Mouse (Mus musculus) forebrain, embryonic 16.5 days (tissue): ENCODE results near the gene Phka2. TPM values are rescaled to one million over a fixed set of nuclear protein-coding genes. Genes with fewer than 3 reads are reported as not detected.
A peak's percentile ranks its signal among the peaks of the same experiment; 100 is the strongest.

Experiments used
- ATAC-seq: fragments of 200-750 bp; cut with Nextera tagmentation; 2 replicates; pipeline ENCODE4 v1.8.0; 2017; ENCODE audit warnings: mild to moderate bottlenecking, moderate library complexity
- H3K27ac ChIP-seq: fragments of 300-500 bp; sonication (generic); 2 replicates; pipeline ENCODE4 v1.5.1; 2014; ENCODE audit warnings: low read length, control low read depth
- H3K27me3 ChIP-seq: fragments of 300-500 bp; sonication (generic); replicated peaks from 2 replicates; pipeline ENCODE4 v1.6.1; 2014; ENCODE audit warnings: low read length; ENCODE audit not compliant: control insufficient read depth, insufficient read depth
- H3K36me3 ChIP-seq: fragments of 300-500 bp; sonication (generic); 2 replicates; pipeline ENCODE4 v1.6.1; 2014; ENCODE audit not compliant: control insufficient read depth, insufficient read depth
- H3K4me1 ChIP-seq: fragments of 300-500 bp; sonication (generic); replicated peaks from 2 replicates; pipeline ENCODE4 v1.6.1; 2014; ENCODE audit warnings: low read length; ENCODE audit not compliant: control insufficient read depth, insufficient read depth
- H3K4me2 ChIP-seq: fragments of 300-500 bp; sonication (generic); 2 replicates; pipeline ENCODE4 v1.6.1; 2014; ENCODE audit warnings: mild to moderate bottlenecking, low read length, control low read depth
- H3K4me3 ChIP-seq: fragments of 300-500 bp; sonication (generic); replicated peaks from 2 replicates; pipeline ENCODE4 v1.5.1; 2014; ENCODE audit warnings: mild to moderate bottlenecking, low read length, control low read depth
- H3K9ac ChIP-seq: fragments of 300-500 bp; sonication (generic); replicated peaks from 2 replicates; pipeline ENCODE4 v1.6.1; 2014; ENCODE audit warnings: low read depth, low read length, control low read depth
- H3K9me3 ChIP-seq: fragments of 300-500 bp; sonication (generic); 2 replicates; pipeline ENCODE4 v1.6.1; 2016; ENCODE audit warnings: low read length; ENCODE audit not compliant: control insufficient read depth
- WGBS: fragments of 180-500 bp; shearing (Covaris S2); extraction: QIAGEN DNeasy Blood & Tissue Kit; methylation state at CpG from one replicate; pipeline ENCODE4 v1.1.7; 2014; 5-methylcytosine and 5-hydroxymethylcytosine counted together
- polyA plus RNA-seq: library from polyadenylated mRNA; unstranded; fragments of >200 nt; fragmentation: Nextera tagmentation; extraction: Ambion mirVana; gene quantifications from 2 replicates; pipeline ENCODE4 v1.2.1, GENCODE M21; 2015

Phka2 gene
- polyA plus RNA-seq, 1 experiment from 2014 or later, result 11.5 TPM

DNA sequence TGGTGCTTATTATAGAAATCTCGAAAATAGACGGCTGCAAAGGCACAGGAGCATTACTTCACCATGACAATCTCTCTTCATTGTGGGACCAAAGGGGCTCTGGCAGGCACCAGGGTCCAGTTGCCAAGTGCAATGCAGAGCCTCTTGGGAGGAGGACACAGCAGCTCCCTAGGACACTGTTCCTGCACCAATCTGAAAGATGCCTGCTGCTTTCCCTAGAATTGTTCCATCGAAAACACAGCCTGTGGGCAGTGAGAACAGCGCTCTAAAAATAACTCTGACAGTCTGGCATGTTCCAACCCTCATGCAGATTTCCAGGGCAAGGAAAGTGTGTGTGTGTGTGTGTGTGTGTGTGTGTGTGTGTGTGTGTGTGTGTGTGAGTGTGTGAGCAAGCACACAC is 86.6 kb downstream of the Phka2 start:
- Histone ChIP-seq H3K27me3 (no peaks in the 10 kb centered on the region), H3K9me3 (no peaks in the 10 kb centered on the region), H3K4me1 (0 out of 2 replicates have a peak, but pooled peaks cover 2% of the 10 kb centered on the region), H3K27ac (peak overlapping the region; percentile 69; the same call in 1 of the 2 replicates), H3K9ac (no peak overlapping the region), H3K4me3 (no peak overlapping the region), H3K36me3 (no peaks in the 10 kb centered on the region), H3K4me2 (no peak overlapping the region)
- peak; percentile 52 for ATAC-seq
- WGBS, result 59% methylated on average over 4 of the region's 4 CpGs

DNA sequence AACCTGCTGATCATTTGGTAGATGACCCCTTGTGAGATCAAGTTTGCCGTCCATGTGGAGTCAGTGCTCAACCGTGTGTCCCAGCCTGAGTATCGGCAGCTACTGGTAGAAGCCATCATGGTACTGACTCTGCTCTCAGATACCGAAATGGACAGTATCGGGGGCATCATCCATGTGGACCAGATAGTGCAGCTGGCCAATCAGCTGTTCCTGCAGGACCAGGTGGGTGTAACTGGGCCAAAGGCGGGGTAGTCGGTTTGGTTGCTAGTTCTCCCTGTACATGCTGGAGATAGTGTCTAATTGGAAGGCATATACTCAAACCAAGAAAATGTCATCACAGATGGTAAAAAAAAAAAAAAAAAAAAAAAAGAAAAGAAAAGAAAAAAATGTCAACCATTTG is 88.2 kb downstream of the Phka2 start:
- H3K4me3 ChIP-seq, result no peak overlapping the region
- no peak overlapping the region for H3K27ac ChIP-seq
- H3K9me3 ChIP-seq, result no peaks in the 10 kb centered on the region
- ATAC-seq, result no peak
- no peak overlapping the region for H3K4me2 ChIP-seq
- H3K9ac ChIP-seq, result no peak overlapping the region
- WGBS, result 91% methylated on average over 7 of the region's 7 CpGs
- H3K4me1 ChIP-seq, result 0 out of 2 replicates have a peak, but pooled peaks cover 2% of the 10 kb centered on the region
- no peaks in the 10 kb centered on the region for H3K27me3 ChIP-seq
- no peaks in the 10 kb centered on the region for H3K36me3 ChIP-seq

DNA sequence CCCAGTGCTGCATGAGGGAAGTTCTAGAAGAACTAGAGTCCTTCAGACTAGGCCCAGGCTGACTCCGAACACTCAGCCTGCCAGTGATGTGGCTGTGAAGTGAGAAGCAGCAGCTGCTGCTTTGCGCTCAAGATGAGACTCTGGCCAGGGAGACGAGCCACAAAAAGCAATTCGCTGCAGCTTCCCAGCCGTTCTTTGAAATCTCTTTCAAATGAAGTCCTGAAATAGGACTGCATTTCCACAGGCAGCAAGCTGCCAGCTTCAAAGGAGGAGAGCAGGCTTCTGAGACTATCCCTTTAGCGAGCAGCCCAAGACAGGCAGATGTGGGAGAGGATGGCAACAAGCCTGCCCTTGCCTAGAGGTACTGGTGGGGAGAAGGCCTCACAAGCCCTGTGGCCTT is 91.0 kb downstream of the Phka2 start:
- 70% methylated on average over 6 of the region's 6 CpGs for WGBS
- ATAC-seq, result no peak

DNA sequence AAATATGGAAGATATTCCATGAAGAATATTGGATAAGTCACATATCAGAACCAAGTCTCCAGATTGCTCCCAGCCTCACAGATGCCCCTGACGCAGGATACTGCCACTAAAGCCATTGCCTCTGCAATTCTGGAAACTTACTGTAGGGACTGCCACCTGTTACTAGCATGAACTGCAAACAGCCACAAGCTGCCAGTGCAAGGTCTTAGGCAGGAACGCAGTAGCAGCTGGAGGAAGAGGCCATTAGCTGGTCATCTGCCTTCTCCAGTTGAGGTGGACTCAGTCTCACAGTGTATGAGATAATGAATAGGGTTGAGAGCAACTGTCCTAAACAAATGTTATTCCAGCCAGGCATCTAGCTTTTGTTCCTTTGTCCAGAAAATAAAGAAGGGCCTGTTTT is 96.1 kb downstream of the Phka2 start:
- Histone ChIP-seq H3K4me3 (no peak overlapping the region), H3K4me1 (peaks cover 17% of the 10 kb centered on the region), H3K9me3 (no peaks in the 10 kb centered on the region), H3K36me3 (no peaks in the 10 kb centered on the region), H3K27me3 (no peaks in the 10 kb centered on the region), H3K27ac (peak overlapping the region; percentile 63), H3K9ac (no peak overlapping the region), H3K4me2 (no peak overlapping the region)
- 71% methylated on average over 2 of the region's 2 CpGs for WGBS
- ATAC-seq, result no peak

More for the DNA sequence above, 91.0 kb downstream of the Phka2 start:
- no peaks in the 10 kb centered on the region for H3K27me3 ChIP-seq
- no peak overlapping the region for H3K4me3 ChIP-seq
- no peaks in the 10 kb centered on the region for H3K9me3 ChIP-seq
- no peaks in the 10 kb centered on the region for H3K36me3 ChIP-seq
- H3K27ac ChIP-seq, result peak overlapping the region; percentile 63; the same call in 1 of the 2 replicates
- no peak overlapping the region for H3K4me2 ChIP-seq
- H3K4me1 ChIP-seq, result 0 out of 2 replicates have a peak, but pooled peaks cover 2% of the 10 kb centered on the region
- H3K9ac ChIP-seq, result no peak overlapping the region

DNA sequence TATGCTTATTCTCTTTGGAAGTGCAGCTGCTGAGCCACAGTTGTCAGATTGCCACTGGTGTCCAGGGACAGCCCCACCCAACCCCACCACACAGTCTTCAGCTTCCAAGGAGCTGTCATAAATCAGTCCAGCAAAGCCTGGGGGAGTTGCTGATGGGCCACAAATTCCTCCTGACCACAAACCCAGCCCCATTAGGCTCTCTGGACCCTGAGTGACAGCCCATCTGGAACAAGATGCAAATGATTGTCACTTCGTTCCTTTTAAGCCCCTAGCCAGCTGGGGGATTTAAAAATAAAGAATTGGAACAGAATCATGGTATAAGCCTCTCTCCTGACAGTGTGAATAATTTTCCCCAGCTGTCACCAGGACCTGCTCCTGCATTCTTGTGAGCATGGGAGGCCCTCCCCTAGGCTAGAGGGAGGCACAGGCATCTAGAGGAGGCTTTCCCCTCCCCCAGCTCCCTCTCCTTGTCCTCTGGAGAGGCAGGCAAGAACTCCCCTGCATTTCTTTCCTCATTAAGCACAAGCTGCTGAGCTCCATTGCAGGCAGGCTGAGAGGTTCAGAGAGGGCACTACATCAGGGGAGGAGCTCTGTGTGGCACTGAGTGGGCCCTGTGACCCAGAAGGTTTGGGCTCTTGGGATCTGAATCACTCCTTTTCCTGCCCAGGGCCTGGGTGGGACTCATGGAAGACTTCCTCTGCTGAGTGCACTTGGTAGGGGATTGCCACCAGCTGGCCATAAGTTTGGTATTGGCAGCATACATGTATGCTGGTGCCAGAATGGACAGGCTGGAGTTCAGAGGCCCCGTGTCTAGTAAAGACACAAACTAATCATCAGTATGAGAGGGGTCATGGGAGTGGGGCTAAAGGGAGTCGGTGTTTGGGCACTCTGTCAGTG is 96.8 kb downstream of the Phka2 start:
- H3K4me2 ChIP-seq, result no peak overlapping the region
- H3K4me1 ChIP-seq, result peaks cover 17% of the 10 kb centered on the region
- H3K36me3 ChIP-seq, result no peaks in the 10 kb centered on the region
- WGBS, result 27% methylated on average over 3 of the region's 3 CpGs
- H3K4me3 ChIP-seq, result no peak overlapping the region
- no peaks in the 10 kb centered on the region for H3K27me3 ChIP-seq
- no peak overlapping the region for H3K9ac ChIP-seq
- ATAC-seq, result peak; percentile 95
- peak overlapping the region; percentile 63 for H3K27ac ChIP-seq
- no peaks in the 10 kb centered on the region for H3K9me3 ChIP-seq

GRCm38 (mm10) chrX:160601053-160601452 is 99.1 kb downstream of the Phka2 start:
- H3K4me3 ChIP-seq, result no peak overlapping the region
- no peak overlapping the region for H3K27ac ChIP-seq
- H3K9me3 ChIP-seq, result no peaks in the 10 kb centered on the region
- ATAC-seq, result no peak
- 0 out of 2 replicates have a peak, but pooled peaks cover 2% of the 10 kb centered on the region for H3K27me3 ChIP-seq
- peaks cover 19% of the 10 kb centered on the region for H3K4me1 ChIP-seq
- no peak overlapping the region for H3K9ac ChIP-seq
- WGBS, result 34% methylated on average over 3 of the region's 3 CpGs
- H3K4me2 ChIP-seq, result no peak overlapping the region
- H3K36me3 ChIP-seq, result no peaks in the 10 kb centered on the region

GRCm38 (mm10) chrX:160602770-160603169 is 100.8 kb downstream of the Phka2 start:
- 89% methylated on average over 1 of the region's 1 CpGs for WGBS
- ATAC-seq, result no peak
- no peak overlapping the region for H3K27ac ChIP-seq
- H3K36me3 ChIP-seq, result no peaks in the 10 kb centered on the region
- H3K9me3 ChIP-seq, result no peaks in the 10 kb centered on the region
- no peak overlapping the region for H3K9ac ChIP-seq
- 0 out of 2 replicates have a peak, but pooled peaks cover 2% of the 10 kb centered on the region for H3K27me3 ChIP-seq
- no peak overlapping the region for H3K4me2 ChIP-seq
- H3K4me3 ChIP-seq, result no peak overlapping the region
- H3K4me1 ChIP-seq, result peaks cover 19% of the 10 kb centered on the region

GRCm38 (mm10) chrX:160603316-160603715 is 101.3 kb downstream of the Phka2 start:
- 95% methylated on average over 2 of the region's 2 CpGs for WGBS

DNA sequence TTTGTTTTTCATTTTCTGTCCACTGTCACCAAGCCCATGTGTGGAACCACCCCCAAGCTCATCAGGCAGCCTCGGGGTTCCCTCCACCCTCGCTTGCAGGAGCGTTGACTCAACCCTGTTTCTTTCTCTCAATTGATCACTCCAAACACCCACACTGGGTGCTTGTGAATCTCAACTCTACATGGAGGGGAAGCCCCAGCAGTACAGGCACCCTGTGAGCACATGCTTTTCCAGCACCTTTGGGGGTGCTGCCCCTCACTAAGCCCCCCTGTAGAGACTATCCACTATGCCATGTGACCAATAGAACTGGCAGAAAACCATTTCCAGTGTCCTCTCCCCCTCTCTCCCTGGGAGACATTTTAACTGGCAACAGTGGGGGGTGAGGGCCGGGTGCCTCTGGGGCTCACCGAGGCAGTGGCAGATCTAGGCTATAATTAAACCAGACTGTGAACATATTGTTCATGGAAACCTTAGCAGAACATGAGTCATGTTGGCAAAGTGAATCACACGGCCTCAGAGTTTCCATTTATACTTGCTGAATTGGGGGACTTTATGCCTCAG is 102.1 kb downstream of the Phka2 start:
- ATAC-seq, result peak; percentile 41; the same call in 1 of the 2 replicates
- peaks cover 9% of the 10 kb centered on the region for H3K4me1 ChIP-seq
- no peak overlapping the region for H3K9ac ChIP-seq
- H3K4me3 ChIP-seq, result no peak overlapping the region
- no peaks in the 10 kb centered on the region for H3K9me3 ChIP-seq
- H3K27ac ChIP-seq, result no peak overlapping the region
- H3K27me3 ChIP-seq, result 0 out of 2 replicates have a peak, but pooled peaks cover 2% of the 10 kb centered on the region
- no peaks in the 10 kb centered on the region for H3K36me3 ChIP-seq
- 52% methylated on average over 6 of the region's 6 CpGs for WGBS
- no peak overlapping the region for H3K4me2 ChIP-seq

More at GRCm38 (mm10) chrX:160603316-160603715, 101.3 kb downstream of the Phka2 start:
- H3K9me3 ChIP-seq, result no peaks in the 10 kb centered on the region
- H3K27me3 ChIP-seq, result 0 out of 2 replicates have a peak, but pooled peaks cover 2% of the 10 kb centered on the region
- no peak overlapping the region for H3K27ac ChIP-seq
- H3K9ac ChIP-seq, result no peak overlapping the region
- no peaks in the 10 kb centered on the region for H3K36me3 ChIP-seq
- H3K4me1 ChIP-seq, result peaks cover 17% of the 10 kb centered on the region
- no peak overlapping the region for H3K4me2 ChIP-seq
- ATAC-seq, result no peak
- H3K4me3 ChIP-seq, result no peak overlapping the region
